Mouse (Mus musculus): ENCODE measurements around the gene Wfdc6a.
"Not testable (repeated sequence)": the region's sequence is repeated elsewhere in the genome, so short reads cannot be mapped to it uniquely, and the experiment has no call there.

Wfdc6a gene
- long read RNA-seq, experiment 1, result 0 reads
- long read RNA-seq, experiment 2, partial matches to known transcripts, result 0 of 5 reads
- long read RNA-seq, experiment 2, other reads (novel, unspliced or antisense), result 0 of 5 reads

GRCm38 (mm10) chr2:164585025-164585725 lies at the start of gene Wfdc6a:
TSS of gene Wfdc6a (minus strand) at chr2:164585447.
- intact Hi-C loops (cut with DNase I), result not testable (repeated sequence)

GRCm38 (mm10) chr2:164621775-164622174 lies 36.5 kb upstream of the Wfdc6a start:
- intact Hi-C loops (cut with DNase I), result no loop called here

GRCm38 (mm10) chr2:164619050-164619449 lies 33.8 kb upstream of the Wfdc6a start:
- intact Hi-C loops (cut with DNase I), result no loop called here

- intact Hi-C loops (cut with DNase I), result no loop called here
Measured at GRCm38 (mm10) chr2:164615386-164615785, 30.1 kb upstream of the Wfdc6a start.

GRCm38 (mm10) chr2:164613471-164613870 lies 28.2 kb upstream of the Wfdc6a start, which contains the start of the genes Wfdc6b and Wfdc8:
TSS of gene Wfdc6b (plus strand) at chr2:164613522.
TSS of gene Wfdc8 (minus strand) at chr2:164613626.
- intact Hi-C loops (cut with DNase I), result not testable (repeated sequence)

GRCm38 (mm10) chr2:164608781-164609180 lies 23.5 kb upstream of the Wfdc6a start:
- intact Hi-C loops (cut with DNase I), result no loop called here

- intact Hi-C loops (cut with DNase I), result no loop called here
Measured at GRCm38 (mm10) chr2:164604411-164604810, 19.2 kb upstream of the Wfdc6a start.

GRCm38 (mm10) chr2:164603482-164603881 lies 18.2 kb upstream of the Wfdc6a start:
- intact Hi-C loops (cut with DNase I), result no loop called here

- intact Hi-C loops (cut with DNase I), result no loop called here
Measured at GRCm38 (mm10) chr2:164600179-164600578, 14.9 kb upstream of the Wfdc6a start.

GRCm38 (mm10) chr2:164593494-164593893 lies 8.2 kb upstream of the Wfdc6a start, which contains the start of gene Eppin:
TSS of gene Eppin (minus strand) at chr2:164593594.
- intact Hi-C loops (cut with DNase I), result loop anchor here (10.0 kb wide), 1 partner anchor 61 kb away; the partner anchor contains the start of genes Wfdc10 and Wfdc9

- intact Hi-C loops (cut with DNase I), result loop anchor here (1.0 to 10.0 kb wide), 2 partner anchors 63 to 134 kb away; partner anchors contain the start of genes Wfdc10 and Wfdc9
Measured at GRCm38 (mm10) chr2:164592014-164592413, 6.8 kb upstream of the Wfdc6a start.

GRCm38 (mm10) chr2:164573359-164573758 lies 11.9 kb downstream of the Wfdc6a start, which contains the start of gene Spint3:
TSS of gene Spint3 (minus strand) at chr2:164573459.
- intact Hi-C loops (cut with DNase I), result not testable (repeated sequence)

GRCm38 (mm10) chr2:164567460-164567859 lies 17.8 kb downstream of the Wfdc6a start:
- intact Hi-C loops (cut with DNase I), result no loop called here

GRCm38 (mm10) chr2:164566997-164567396 lies 18.2 kb downstream of the Wfdc6a start:
- intact Hi-C loops (cut with DNase I), result no loop called here

- intact Hi-C loops (cut with DNase I), result no loop called here
Measured at GRCm38 (mm10) chr2:164564346-164564745, 20.9 kb downstream of the Wfdc6a start.

GRCm38 (mm10) chr2:164563339-164564038 lies 21.8 kb downstream of the Wfdc6a start:
- intact Hi-C loops (cut with DNase I), result no loop called here

GRCm38 (mm10) chr2:164562391-164563188 lies 22.7 kb downstream of the Wfdc6a start, which contains the start of gene Wfdc2:
TSS of gene Wfdc2 (plus strand) at chr2:164562413.
- intact Hi-C loops (cut with DNase I), result no loop called here

GRCm38 (mm10) chr2:164560106-164560505 lies 25.1 kb downstream of the Wfdc6a start:
- intact Hi-C loops (cut with DNase I), result no loop called here

GRCm38 (mm10) chr2:164558991-164559645 lies 26.1 kb downstream of the Wfdc6a start:
- intact Hi-C loops (cut with DNase I), result no loop called here

GRCm38 (mm10) chr2:164558426-164558825 lies 26.8 kb downstream of the Wfdc6a start:
- intact Hi-C loops (cut with DNase I), result no loop called here
